In the genomic region with DNA sequence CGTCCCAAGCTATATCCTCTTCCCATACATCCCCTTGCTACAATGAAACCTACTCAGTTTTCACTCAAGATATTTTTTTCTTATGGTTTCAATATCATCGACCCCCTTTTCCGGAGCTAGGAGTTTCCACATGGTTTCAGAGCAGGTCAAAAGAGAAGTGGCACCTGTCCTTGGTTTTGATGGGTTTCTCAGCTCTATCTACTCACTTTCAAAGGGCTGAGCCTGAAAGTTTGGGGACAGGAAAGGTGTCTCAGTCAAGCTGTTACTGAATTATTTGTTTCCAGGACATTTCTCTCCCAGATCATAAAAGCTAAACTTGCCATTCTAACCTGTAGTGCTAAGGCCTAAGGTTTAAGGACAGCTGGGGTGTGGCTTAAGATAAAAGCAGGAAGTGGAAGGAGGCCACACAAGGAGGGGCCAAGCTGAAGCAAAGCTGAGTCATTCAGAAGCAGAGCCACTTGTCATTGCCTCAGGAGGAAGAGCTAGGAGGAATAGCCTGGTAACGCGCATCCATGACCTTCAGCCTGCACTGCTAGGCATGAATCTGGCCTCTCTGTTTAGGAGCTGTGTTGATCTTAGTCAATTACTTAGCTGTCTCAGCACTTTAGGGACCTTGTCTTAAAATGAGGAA, we compare ENCODE assay signal across 11 mouse cellular contexts. TPM values are rescaled to one million over a fixed set of nuclear protein-coding genes. Genes with fewer than 3 reads are reported as not detected.
DNase-seq lines count a peak whose midpoint lies in the region; ATAC-seq and TF ChIP-seq lines count a peak whose summit lies in the region.
"Had no signal": no experiment of that assay in that cellular context is flagged by ENCODE, and none has a peak within 500 bp of the region (broad histone marks: within the 10 kb centered on the region; RNA-seq: fewer than 3 reads in every experiment).

No protein-coding gene starts in this region.

- no peak overlapping the region for H3K4me2 ChIP-seq in lung, embryonic 14.5 days
- no peak overlapping the region for H3K4me2 ChIP-seq in liver, embryonic 16.5 days (ENCODE audit: low read depth, low read length)
- no peak overlapping the region for H3K4me2 ChIP-seq in stomach, postnatal 0 days (replicated peaks; ENCODE audit: low read depth)
- H3K4me2 ChIP-seq in midbrain, embryonic 14.5 days (ENCODE audit: low read length), result no peak overlapping the region

- intact Hi-C loops in left cerebral cortex, postnatal 25 days (cut with DNase I), result loop anchor here (10.0 kb wide), 2 partner anchors 188 to 552 kb away; partner anchors contain the start of genes Ccdc58 and Fam162a

- no peak overlapping the region for H3K27ac ChIP-seq in lung, embryonic 14.5 days (ENCODE audit: low read depth)
- no peak overlapping the region for H3K27ac ChIP-seq in liver, embryonic 16.5 days (ENCODE audit: low read length)
- no peak overlapping the region for H3K27ac ChIP-seq in stomach, postnatal 0 days (replicated peaks)
- no peak overlapping the region for H3K27ac ChIP-seq in midbrain, embryonic 14.5 days (replicated peaks; ENCODE audit: low read depth, low read length)
- H3K27ac ChIP-seq: hindbrain, postnatal 0 days had no signal

- no peak for TF ChIP-seq EP300 in stomach, postnatal 0 days (optimal IDR thresholded peaks at IDR 0.05)

- H3K36me3 ChIP-seq in lung, embryonic 14.5 days (ENCODE audit: insufficient read depth), result no peaks in the 10 kb centered on the region
- no peaks in the 10 kb centered on the region for H3K36me3 ChIP-seq in liver, embryonic 16.5 days (ENCODE audit: control insufficient read depth, insufficient read depth)
- no peaks in the 10 kb centered on the region for H3K36me3 ChIP-seq in stomach, postnatal 0 days (ENCODE audit: control insufficient read depth, insufficient read depth, low read length)
- no peaks in the 10 kb centered on the region for H3K36me3 ChIP-seq in midbrain, embryonic 14.5 days (ENCODE audit: control insufficient read depth, insufficient read depth, low read length)

- no peaks in the 10 kb centered on the region for H3K9me3 ChIP-seq in lung, embryonic 14.5 days (ENCODE audit: low read depth, low read length)
- no peaks in the 10 kb centered on the region for H3K9me3 ChIP-seq in liver, embryonic 16.5 days (replicated peaks; ENCODE audit: control insufficient read depth, low read length)
- no peaks in the 10 kb centered on the region for H3K9me3 ChIP-seq in stomach, postnatal 0 days (ENCODE audit: control insufficient read depth, low read length)
- no peaks in the 10 kb centered on the region for H3K9me3 ChIP-seq in midbrain, embryonic 14.5 days (ENCODE audit: control insufficient read depth, low read length)

- no peak for TF ChIP-seq CTCF in lung, embryonic 14.5 days (IDR thresholded peaks at IDR 0.05; ENCODE audit: low read depth)
- TF ChIP-seq CTCF in stomach, postnatal 0 days (IDR thresholded peaks at IDR 0.05; ENCODE audit: low read depth), result no peak

- H3K9ac ChIP-seq in lung, embryonic 14.5 days, result no peak overlapping the region
- no peak overlapping the region for H3K9ac ChIP-seq in liver, embryonic 16.5 days (ENCODE audit: low read depth, low read length)
- no peak overlapping the region for H3K9ac ChIP-seq in stomach, postnatal 0 days (ENCODE audit: low read length)
- H3K9ac ChIP-seq in midbrain, embryonic 14.5 days (replicated peaks; ENCODE audit: low read length), result no peak overlapping the region

- no peaks in the 10 kb centered on the region for H3K27me3 ChIP-seq in lung, embryonic 14.5 days (ENCODE audit: insufficient read depth, low read length)
- H3K27me3 ChIP-seq in liver, embryonic 16.5 days (ENCODE audit: control insufficient read depth, insufficient read depth, low read depth, low read length), result no peaks in the 10 kb centered on the region
- no peaks in the 10 kb centered on the region for H3K27me3 ChIP-seq in stomach, postnatal 0 days (ENCODE audit: control insufficient read depth, insufficient read depth, low read length)
- no peaks in the 10 kb centered on the region for H3K27me3 ChIP-seq in midbrain, embryonic 14.5 days (ENCODE audit: control insufficient read depth, insufficient read depth, low read length)
- H3K27me3 ChIP-seq: Patski had no signal

- no peak for ATAC-seq in lung, embryonic 14.5 days (ENCODE audit: insufficient read depth)
- peak; percentile 99 for ATAC-seq in common myeloid progenitor, adult 5-6 weeks (replicated peaks; ENCODE audit: low read depth, poor library complexity, severe bottlenecking)
- peak; percentile 32; the same call in 1 of the 2 replicates for ATAC-seq in liver, embryonic 16.5 days (ENCODE audit: low read depth)
- peak; percentile 76 for ATAC-seq in stomach, postnatal 0 days (ENCODE audit: low FRiP score, low TSS enrichment)
- ATAC-seq in midbrain, embryonic 14.5 days (ENCODE audit: low FRiP score, low TSS enrichment), result no peak
- ATAC-seq: hindbrain, postnatal 0 days; Patski had no signal

- no peaks in the 10 kb centered on the region for H3K4me1 ChIP-seq in lung, embryonic 14.5 days (ENCODE audit: insufficient read depth)
- H3K4me1 ChIP-seq in liver, embryonic 16.5 days (ENCODE audit: control insufficient read depth, low read depth, low read length), result no peaks in the 10 kb centered on the region
- H3K4me1 ChIP-seq in stomach, postnatal 0 days (replicated peaks; ENCODE audit: control insufficient read depth, insufficient read depth), result no peaks in the 10 kb centered on the region
- H3K4me1 ChIP-seq in midbrain, embryonic 14.5 days (ENCODE audit: control insufficient read depth, insufficient read depth, low read length), result no peaks in the 10 kb centered on the region

- peak; percentile 18 for DNase-seq in lung, embryonic 14.5 days
- no peak for DNase-seq in lung, postnatal 14 days
- peak; percentile 20 for DNase-seq in stomach, postnatal 0 days (ENCODE audit: low spot score)
- DNase-seq in left cerebral cortex, postnatal 25 days (ENCODE audit: low spot score in 2 of 2), result no peak
- no peak for DNase-seq in midbrain, embryonic 14.5 days
- no peak for DNase-seq in urinary bladder, postnatal 25 days (ENCODE audit: low spot score)
- DNase-seq: cerebellum, adult 2 months had no signal

- whole genome bisulfite sequencing in lung, embryonic 14.5 days, result 79% methylated on average over 5 of the region's 5 CpGs
- 51% methylated on average over 5 of the region's 5 CpGs for WGBS in liver, embryonic 16.5 days (ENCODE audit: insufficient replicate concordance)
- 82% methylated on average over 5 of the region's 5 CpGs for WGBS in stomach, postnatal 0 days
- 92% methylated on average over 5 of the region's 5 CpGs for WGBS in midbrain, embryonic 14.5 days

- H3K4me3 ChIP-seq in lung, embryonic 14.5 days (ENCODE audit: low read depth, low read length), result no peak overlapping the region
- H3K4me3 ChIP-seq in liver, embryonic 16.5 days (ENCODE audit: low read depth, low read length), result no peak overlapping the region
- no peak overlapping the region for H3K4me3 ChIP-seq in stomach, postnatal 0 days (ENCODE audit: low read depth, low read length)
- H3K4me3 ChIP-seq in midbrain, embryonic 14.5 days (replicated peaks; ENCODE audit: low read depth, low read length), result no peak overlapping the region

RNA-seq across cellular contexts. Expression of gene Cd86, which starts 39.2 kb away (rescaled TPM):
- polyA plus RNA-seq in lung, embryonic 14.5 days (2014; fragmentation: Nextera tagmentation; extraction: Ambion mirVana), result 2.1 and 2.2 TPM in 2 replicates
- 1.6 and 3.6 TPM in 2 replicates for total RNA-seq in common myeloid progenitor, adult 5-6 weeks (2017)
- 8.2 and 9.3 TPM in 2 replicates for polyA plus RNA-seq in liver, embryonic 16.5 days (2015; fragmentation: Nextera tagmentation; extraction: Ambion mirVana)
- 1.5 and 2.0 TPM in 2 replicates for polyA plus RNA-seq in stomach, postnatal 0 days (2015; fragmentation: Nextera tagmentation; extraction: Ambion mirVana)
- 1 to 10 TPM; 1.7 to 1.9 TPM for total RNA-seq in left cerebral cortex, postnatal 25 days (2021)
- polyA plus RNA-seq in midbrain, embryonic 14.5 days (2014; fragmentation: Nextera tagmentation; extraction: Ambion mirVana), result 0.47 and 2.0 TPM in 2 replicates
- polyA plus RNA-seq: Patski had no signal

Comparison
In these comparisons a context has a peak if more than half of its experiments do, and no peak if none do; other contexts are left out.
1. DNase-seq: peak in lung, embryonic 14.5 days (single experiment) and stomach, postnatal 0 days (single experiment); none in lung, postnatal 14 days (single experiment), left cerebral cortex, postnatal 25 days (0 of 2), midbrain, embryonic 14.5 days (single experiment) and urinary bladder, postnatal 25 days (single experiment).
2. ATAC-seq: peak in common myeloid progenitor, adult 5-6 weeks (single experiment), liver, embryonic 16.5 days (single experiment) and stomach, postnatal 0 days (single experiment); none in lung, embryonic 14.5 days (single experiment) and midbrain, embryonic 14.5 days (single experiment).